Mouse (Mus musculus): ENCODE results near the gene Ndufa6. TPM values are rescaled to one million over a fixed set of nuclear protein-coding genes. Genes with fewer than 3 reads are reported as not detected.
"Not testable (repeated sequence)": the region's sequence is repeated elsewhere in the genome, so short reads cannot be mapped to it uniquely, and the experiment has no call there.

Gene Ndufa6
- 403 and 420 TPM in 2 replicates for polyA plus RNA-seq (2015; fragmentation: Nextera tagmentation; extraction: Ambion mirVana)

DNA sequence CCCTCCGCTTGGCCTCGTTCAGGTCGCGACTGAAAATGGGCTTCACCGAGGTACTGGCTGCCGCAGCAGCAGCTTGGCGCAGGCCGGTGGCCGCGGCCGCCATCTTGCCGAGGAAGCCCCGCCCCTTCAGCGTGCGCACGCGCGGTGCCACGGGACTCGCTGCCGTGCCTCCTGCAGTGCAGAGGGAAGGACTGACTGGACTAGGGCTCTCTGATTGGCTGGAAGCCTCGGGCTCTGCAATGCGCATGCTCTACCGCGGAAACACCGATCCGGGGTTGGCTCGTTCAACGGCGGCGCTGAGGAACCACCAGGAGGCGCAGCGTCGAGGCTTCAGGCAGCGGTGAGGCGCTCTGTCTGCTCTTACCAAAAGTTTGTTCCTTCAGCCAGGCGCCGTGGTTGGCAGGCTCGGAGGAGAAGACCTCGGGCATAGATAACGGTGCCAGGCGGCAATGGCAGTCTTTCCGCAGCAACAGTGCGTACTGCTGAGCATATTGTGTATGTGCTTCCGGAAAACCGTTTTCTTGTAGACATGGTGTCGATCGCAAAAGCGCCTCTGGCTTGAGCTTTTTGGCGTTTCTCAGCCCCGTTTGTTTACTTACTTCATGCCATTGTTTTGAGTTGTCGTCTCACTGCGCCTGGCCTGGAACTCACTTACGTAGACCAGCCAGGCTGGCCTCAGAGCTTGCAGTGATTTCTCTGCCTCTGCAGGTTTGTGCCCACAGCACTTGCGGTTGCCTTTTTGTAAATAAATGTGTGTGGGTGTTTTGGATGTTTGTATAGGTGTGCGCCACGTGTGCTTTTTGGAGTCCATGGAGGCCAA is at the start of gene Ndufa6:
Ndufa6 (minus strand) TSS at position 197 of the 820 bp plus-strand sequence.
- 1% methylated on average over 57 of the region's 57 CpGs for WGBS
- Histone ChIP-seq H3K4me1 (peaks cover 30% of the 10 kb centered on the region), H3K9me3 (no peaks in the 10 kb centered on the region), H3K9ac (peak within 1 kb of the TSS; percentile 94), H3K4me3 (replicated peaks) (peak within 1 kb of the TSS; percentile 79), H3K4me2 (peak within 1 kb of the TSS; percentile 74), H3K36me3 (peaks cover 11% of the 10 kb centered on the region), H3K27me3 (replicated peaks) (no peaks in the 10 kb centered on the region), H3K27ac (peak within 1 kb of the TSS; percentile 94)
- ATAC-seq (ENCODE audit: insufficient read depth, low FRiP score, low read depth): peak; percentile 99

DNA sequence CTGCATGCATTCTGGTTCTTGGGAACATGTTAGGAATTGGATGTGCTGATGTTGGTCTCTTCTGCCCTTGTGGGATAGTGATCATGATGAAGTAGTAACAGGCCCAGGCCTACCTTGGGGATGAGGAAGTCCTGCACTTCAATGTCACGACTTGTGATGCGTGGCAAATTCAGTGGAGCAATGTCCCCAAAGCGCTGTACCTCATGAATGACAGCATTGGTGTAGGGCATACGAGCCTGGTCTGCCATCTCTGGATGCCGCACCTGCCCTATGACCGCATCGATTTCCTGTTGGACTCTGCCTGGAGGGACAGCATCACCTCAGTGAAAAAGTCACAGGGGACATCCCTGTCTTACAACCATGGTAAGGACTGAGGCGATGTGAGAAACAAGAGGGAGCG is 49.5 kb upstream of the Ndufa6 start:
- no peak overlapping the region for H3K9ac ChIP-seq
- ATAC-seq (ENCODE audit: insufficient read depth, low FRiP score, low read depth): no peak
- H3K4me3 ChIP-seq (replicated peaks): no peak overlapping the region
- no peaks in the 10 kb centered on the region for H3K9me3 ChIP-seq
- no peaks in the 10 kb centered on the region for H3K36me3 ChIP-seq
- no peak overlapping the region for H3K27ac ChIP-seq
- no peak overlapping the region for H3K4me2 ChIP-seq
- WGBS: 95% methylated on average over 9 of the region's 9 CpGs
- no peaks in the 10 kb centered on the region for H3K27me3 ChIP-seq (replicated peaks)
- H3K4me1 ChIP-seq: no peaks in the 10 kb centered on the region

DNA sequence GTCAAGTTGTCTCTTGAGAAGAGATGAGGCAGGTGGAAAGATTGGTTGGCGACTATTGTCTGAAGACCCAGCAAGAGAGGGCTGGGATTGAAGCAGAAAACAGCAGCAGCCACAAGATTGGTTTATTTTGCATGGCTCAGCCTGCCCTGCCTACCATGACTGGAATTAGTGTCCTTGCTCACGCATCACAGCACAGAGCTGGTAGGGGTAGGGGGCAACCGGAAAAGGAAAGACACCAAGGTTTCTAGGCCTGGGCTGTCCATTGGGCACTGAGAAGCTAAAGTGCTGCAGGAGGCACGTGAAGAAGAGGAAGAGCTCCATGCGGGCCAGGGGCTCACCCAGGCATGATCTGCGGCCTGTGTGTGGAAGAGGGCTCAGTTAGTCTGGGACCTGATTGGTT is 48.6 kb upstream of the Ndufa6 start:
- Histone ChIP-seq H3K9ac (no peak overlapping the region), H3K9me3 (no peaks in the 10 kb centered on the region), H3K4me3 (replicated peaks) (no peak overlapping the region), H3K4me1 (no peaks in the 10 kb centered on the region), H3K27ac (no peak overlapping the region), H3K4me2 (no peak overlapping the region), H3K27me3 (replicated peaks) (no peaks in the 10 kb centered on the region), H3K36me3 (no peaks in the 10 kb centered on the region)
- WGBS: 84% methylated on average over 6 of the region's 6 CpGs
- no peak for ATAC-seq (ENCODE audit: insufficient read depth, low FRiP score, low read depth)

DNA sequence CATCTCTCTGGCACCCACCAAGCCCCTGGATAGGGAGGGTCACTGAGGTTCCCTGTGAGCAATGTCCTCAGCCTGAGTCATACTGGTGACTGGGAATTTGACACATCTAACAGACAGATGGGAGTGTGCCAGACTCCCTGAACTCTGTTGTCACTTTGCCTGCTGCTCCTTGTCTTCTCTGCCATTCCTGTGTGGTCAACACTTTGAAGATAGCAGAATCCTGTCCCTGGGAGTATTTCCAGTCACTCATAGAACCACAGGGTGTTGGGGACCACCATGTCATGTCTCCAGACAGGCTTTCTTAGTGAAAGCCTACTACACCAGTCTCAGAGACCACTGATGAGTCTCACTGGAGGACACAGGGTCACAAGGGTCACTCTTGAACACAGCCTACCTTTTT is 48.0 kb upstream of the Ndufa6 start:
- no peak overlapping the region for H3K27ac ChIP-seq
- ATAC-seq (ENCODE audit: insufficient read depth, low FRiP score, low read depth): no peak
- no peaks in the 10 kb centered on the region for H3K27me3 ChIP-seq (replicated peaks)
- no peak overlapping the region for H3K4me2 ChIP-seq
- H3K4me3 ChIP-seq (replicated peaks): no peak overlapping the region
- no peak overlapping the region for H3K9ac ChIP-seq
- H3K9me3 ChIP-seq: no peaks in the 10 kb centered on the region
- no peaks in the 10 kb centered on the region for H3K36me3 ChIP-seq
- no peaks in the 10 kb centered on the region for H3K4me1 ChIP-seq

DNA sequence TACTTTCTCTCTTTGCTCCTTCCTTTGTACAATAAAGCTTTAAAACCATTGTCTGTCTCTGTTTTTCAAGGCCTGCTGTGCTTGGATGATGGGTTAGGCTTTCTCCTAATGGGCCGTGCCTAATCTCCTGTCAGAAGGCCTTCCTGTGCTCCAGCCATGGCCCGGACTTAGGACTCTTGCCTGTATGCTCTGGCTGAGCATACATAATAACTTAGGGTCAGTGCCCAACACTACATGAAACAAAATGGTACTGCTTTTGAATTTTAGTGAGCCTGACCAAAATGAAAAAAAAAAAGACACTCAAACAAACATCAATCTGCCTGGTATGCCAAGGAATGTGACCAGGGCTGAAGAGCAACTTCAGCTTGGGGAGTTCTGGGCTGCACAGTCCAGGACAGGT is 47.4 kb upstream of the Ndufa6 start:
- WGBS: 73% methylated on average over 2 of the region's 2 CpGs

DNA sequence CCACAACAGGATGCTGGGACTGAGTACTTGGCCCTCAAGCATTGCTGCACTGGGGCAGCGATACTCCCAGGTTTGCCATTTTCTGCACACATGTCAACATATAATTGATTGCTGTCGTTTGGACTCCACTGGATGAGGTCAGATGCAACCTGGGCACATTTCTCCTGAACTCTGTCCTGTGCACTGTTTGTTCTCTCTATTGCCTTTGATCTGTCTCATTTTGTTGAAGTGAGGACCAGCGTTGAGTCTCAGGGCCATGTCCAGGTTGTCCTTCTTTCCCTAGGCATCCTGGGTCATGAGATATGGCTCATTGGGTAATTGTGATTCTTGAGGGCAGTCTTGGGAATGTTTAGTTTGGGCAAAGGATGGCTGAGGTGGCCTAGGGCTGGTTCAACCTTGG is 41.8 kb upstream of the Ndufa6 start:
- not testable (repeated sequence) for H3K4me1 ChIP-seq; H3K9me3 ChIP-seq; H3K9ac ChIP-seq; H3K4me2 ChIP-seq; H3K36me3 ChIP-seq; H3K27ac ChIP-seq; ATAC-seq (ENCODE audit: insufficient read depth, low FRiP score, low read depth); H3K27me3 ChIP-seq (replicated peaks); H3K4me3 ChIP-seq (replicated peaks)
- 61% methylated on average over 3 of the region's 3 CpGs for WGBS

More for the DNA sequence above, 47.4 kb upstream of the Ndufa6 start:
- no peak for ATAC-seq (ENCODE audit: insufficient read depth, low FRiP score, low read depth)
- Histone ChIP-seq H3K9ac (no peak overlapping the region), H3K4me1 (no peaks in the 10 kb centered on the region), H3K36me3 (no peaks in the 10 kb centered on the region), H3K4me2 (no peak overlapping the region), H3K27me3 (replicated peaks) (no peaks in the 10 kb centered on the region), H3K4me3 (replicated peaks) (no peak overlapping the region), H3K9me3 (no peaks in the 10 kb centered on the region), H3K27ac (no peak overlapping the region)

DNA sequence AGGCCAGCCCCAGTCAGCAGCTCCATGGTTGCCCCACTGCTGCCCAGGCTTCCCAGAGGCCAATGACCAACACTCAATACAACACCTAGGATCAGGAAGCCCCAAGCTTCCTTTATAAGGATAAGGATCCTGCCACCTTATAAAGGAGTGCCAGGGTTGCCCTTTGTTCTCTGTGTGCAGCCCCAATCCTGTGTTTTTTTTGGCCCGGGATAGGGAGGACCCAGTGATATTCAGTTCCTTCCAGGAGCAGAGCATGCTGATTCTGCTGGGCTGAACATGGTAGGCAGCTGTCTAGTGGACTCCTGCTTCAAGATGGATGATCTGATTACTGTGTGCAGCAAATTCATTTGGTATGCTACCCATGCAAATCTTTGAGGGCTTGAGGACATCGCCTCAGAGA is 39.8 kb upstream of the Ndufa6 start, which contains the start of gene Cyp2d11:
Cyp2d11 (minus strand) TSS at position 101 of the 400 bp plus-strand sequence.
- 78% methylated on average over 2 of the region's 2 CpGs for WGBS
- not testable (repeated sequence) for H3K27ac ChIP-seq; ATAC-seq (ENCODE audit: insufficient read depth, low FRiP score, low read depth); H3K9ac ChIP-seq; H3K36me3 ChIP-seq; H3K4me1 ChIP-seq; H3K4me2 ChIP-seq; H3K9me3 ChIP-seq; H3K4me3 ChIP-seq (replicated peaks); H3K27me3 ChIP-seq (replicated peaks)

DNA sequence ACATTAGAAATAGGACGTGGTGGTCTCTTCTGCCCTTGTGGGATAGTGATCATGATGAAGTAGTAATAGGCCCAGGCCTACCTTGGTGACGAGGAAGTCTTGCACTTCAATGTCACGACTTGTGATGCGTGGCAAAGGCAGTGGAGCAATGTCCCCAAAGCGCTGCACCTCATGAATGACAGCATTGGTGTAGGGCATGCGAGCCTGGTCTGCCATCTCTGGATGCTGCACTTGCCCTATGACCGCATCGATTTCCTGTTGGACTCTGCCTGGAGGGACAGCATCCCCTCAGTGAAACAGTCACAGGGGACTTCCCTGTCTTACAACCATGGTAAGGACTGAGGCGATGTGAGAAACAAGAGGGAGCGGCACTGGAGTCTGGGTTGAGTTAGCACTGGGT is 35.8 kb upstream of the Ndufa6 start:
- H3K4me1 ChIP-seq; H3K36me3 ChIP-seq; H3K9me3 ChIP-seq; H3K27ac ChIP-seq; H3K4me3 ChIP-seq (replicated peaks); H3K27me3 ChIP-seq (replicated peaks); H3K4me2 ChIP-seq; H3K9ac ChIP-seq; ATAC-seq (ENCODE audit: insufficient read depth, low FRiP score, low read depth): not testable (repeated sequence)
- 92% methylated on average over 10 of the region's 10 CpGs for WGBS

DNA sequence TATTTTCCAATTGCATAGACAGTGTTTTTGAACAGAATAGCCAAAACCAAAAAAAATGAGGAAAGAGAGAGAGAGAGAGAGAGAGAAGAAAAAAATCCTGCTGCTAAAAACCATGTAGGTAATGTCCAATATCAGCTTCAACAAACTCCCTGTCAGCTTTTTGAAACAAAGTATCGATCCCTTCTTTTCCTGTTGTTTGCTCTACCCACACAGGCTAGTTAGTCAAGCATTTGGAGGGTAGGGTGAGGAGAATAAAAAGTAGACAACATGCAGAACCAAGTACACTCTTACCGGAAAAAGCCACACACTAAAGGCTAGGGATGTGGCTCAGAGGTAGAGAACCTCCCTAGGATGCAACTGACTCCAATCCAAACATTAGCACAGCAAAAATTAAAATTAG is 31.6 kb upstream of the Ndufa6 start:
- no peak overlapping the region for H3K27ac ChIP-seq
- H3K9me3 ChIP-seq: no peaks in the 10 kb centered on the region
- no peak overlapping the region for H3K4me3 ChIP-seq (replicated peaks)
- H3K9ac ChIP-seq: no peak overlapping the region
- no peaks in the 10 kb centered on the region for H3K27me3 ChIP-seq (replicated peaks)
- no peaks in the 10 kb centered on the region for H3K36me3 ChIP-seq
- H3K4me2 ChIP-seq: no peak overlapping the region
- ATAC-seq (ENCODE audit: insufficient read depth, low FRiP score, low read depth): no peak
- 71% methylated on average over 2 of the region's 2 CpGs for WGBS
- H3K4me1 ChIP-seq: 0 out of 2 replicates have a peak, but pooled peaks cover 3% of the 10 kb centered on the region

DNA sequence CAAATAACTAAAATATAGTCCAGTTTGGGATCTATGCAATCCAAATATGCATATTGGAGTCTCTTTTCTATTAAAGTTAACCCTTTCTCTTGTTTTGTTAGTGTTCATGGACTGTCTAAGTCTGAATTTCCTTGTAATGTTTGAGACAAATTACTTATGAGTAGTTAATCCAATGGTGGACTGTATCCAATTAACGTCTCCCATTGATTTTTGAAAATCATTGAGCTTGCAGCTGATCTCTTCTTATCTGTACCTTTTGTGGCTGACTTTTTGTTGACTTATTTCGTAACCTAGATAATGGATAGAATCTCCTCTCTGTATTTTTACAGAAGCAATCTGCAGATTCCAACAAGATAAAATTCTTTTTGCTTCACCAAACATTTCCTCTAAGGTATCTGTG is 28.3 kb upstream of the Ndufa6 start:
- H3K27ac ChIP-seq: no peak overlapping the region

DNA sequence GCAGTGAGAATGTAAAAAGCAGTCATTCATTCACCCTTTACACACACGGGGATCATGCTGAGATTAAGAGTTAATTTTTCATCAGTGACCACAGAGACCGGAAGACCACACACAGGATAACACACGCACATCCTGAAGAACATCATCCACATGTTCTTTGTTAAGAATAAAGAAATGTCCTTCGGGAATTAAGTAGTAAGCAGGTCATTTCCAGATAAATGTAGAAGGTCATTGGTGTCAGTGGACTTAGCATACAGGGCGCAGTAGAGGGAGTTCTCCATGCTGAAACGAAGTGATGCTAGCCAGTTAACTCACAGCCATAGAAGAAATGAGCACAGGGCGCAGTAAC is 26.6 kb upstream of the Ndufa6 start:
- WGBS: 28% methylated on average over 7 of the region's 7 CpGs
- Histone ChIP-seq H3K27me3 (replicated peaks) (no peaks in the 10 kb centered on the region), H3K9me3 (no peaks in the 10 kb centered on the region), H3K27ac (no peak overlapping the region), H3K9ac (no peak overlapping the region), H3K4me2 (peak overlapping the region; percentile 88), H3K36me3 (no peaks in the 10 kb centered on the region), H3K4me1 (0 out of 2 replicates have a peak, but pooled peaks cover 25% of the 10 kb centered on the region), H3K4me3 (replicated peaks) (peak overlapping the region; percentile 12; the same call in 1 of the 2 replicates)
- no peak for ATAC-seq (ENCODE audit: insufficient read depth, low FRiP score, low read depth)

More for the DNA sequence above, 28.3 kb upstream of the Ndufa6 start:
- Histone ChIP-seq H3K27me3 (replicated peaks) (no peaks in the 10 kb centered on the region), H3K9me3 (no peaks in the 10 kb centered on the region), H3K4me3 (replicated peaks) (no peak overlapping the region), H3K4me1 (0 out of 2 replicates have a peak, but pooled peaks cover 21% of the 10 kb centered on the region), H3K9ac (no peak overlapping the region), H3K4me2 (no peak overlapping the region), H3K36me3 (no peaks in the 10 kb centered on the region)
- ATAC-seq (ENCODE audit: insufficient read depth, low FRiP score, low read depth): no peak
- 83% methylated on average over 2 of the region's 2 CpGs for WGBS

DNA sequence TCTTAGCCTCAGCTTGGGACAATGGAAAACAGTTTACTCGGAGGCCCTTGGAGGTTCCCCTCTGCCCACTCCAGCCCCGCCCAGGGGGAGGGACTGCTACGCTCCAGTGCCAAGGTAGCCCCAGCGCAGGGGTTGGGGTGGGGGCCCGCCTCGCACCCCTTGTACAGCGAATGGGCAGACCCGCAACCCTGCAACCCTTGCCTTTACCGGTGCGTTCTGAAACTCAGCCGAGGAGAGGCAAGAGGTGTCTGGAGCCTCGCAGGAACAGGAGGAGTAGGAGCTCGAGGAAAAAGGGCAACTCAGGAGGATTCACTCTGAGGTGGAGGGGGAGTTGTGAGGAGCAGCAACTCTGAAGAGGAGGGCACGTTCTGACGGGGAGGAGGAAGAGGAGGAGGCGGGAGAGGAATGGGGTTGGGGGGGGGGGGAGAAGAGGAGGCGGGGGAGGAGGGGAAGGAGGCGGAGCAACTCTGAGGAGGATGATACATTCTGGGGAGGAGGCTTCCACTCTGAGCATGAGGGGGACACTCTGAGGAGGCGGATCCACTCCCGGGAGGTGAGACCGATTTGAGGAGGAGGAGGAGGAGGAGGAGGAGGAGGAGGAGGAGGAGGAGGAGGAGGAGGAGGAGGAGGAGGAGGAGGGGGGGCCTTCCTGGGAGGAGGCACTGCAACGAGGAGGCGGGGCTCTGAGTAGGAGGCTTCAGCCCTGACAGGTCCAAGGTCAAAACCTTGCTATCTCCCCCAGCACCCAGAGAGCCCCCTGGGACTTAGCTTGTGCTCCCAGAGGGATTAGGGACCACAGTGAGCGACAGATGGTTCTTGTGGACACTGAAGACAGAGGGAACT is 26.0 kb upstream of the Ndufa6 start, which contains the start of gene Cyp2d22:
Cyp2d22 (minus strand) TSS at position 390 of the 843 bp plus-strand sequence.
- Histone ChIP-seq H3K4me3 (replicated peaks) (peak within 1 kb of the TSS; percentile 45), H3K4me1 (0 out of 2 replicates have a peak, but pooled peaks cover 25% of the 10 kb centered on the region), H3K9ac (0 out of 2 replicates have a peak within 1 kb of the TSS, but pooled peaks have one; percentile 26), H3K27ac (peak within 1 kb of the TSS; percentile 75), H3K4me2 (peak within 1 kb of the TSS; percentile 88), H3K36me3 (no peaks in the 10 kb centered on the region), H3K9me3 (no peaks in the 10 kb centered on the region), H3K27me3 (replicated peaks) (no peaks in the 10 kb centered on the region)
- peak; percentile 54 for ATAC-seq (ENCODE audit: insufficient read depth, low FRiP score, low read depth)
- 1% methylated on average over 17 of the region's 24 CpGs for WGBS

Measured in stomach, embryonic 15.5 days (tissue).